Mouse (Mus musculus) spleen, adult 2 months (tissue): ENCODE measurements around the gene Snx15.

ENCODE experiments used
- CTCF ChIP-seq: fragments of 200-500 bp; IDR thresholded peaks from 2 replicates; pipeline ENCODE4 v1.5.1; 2011; ENCODE audit warnings: mild to moderate bottlenecking, inconsistent platforms; ENCODE audit not compliant: insufficient read depth, insufficient read length, insufficient replicate concordance; ENCODE audit errors: extremely low read depth
- POLR2A ChIP-seq: fragments of 200-500 bp; IDR thresholded peaks from 2 replicates; pipeline ENCODE4 v1.6.1; 2011; ENCODE audit warnings: low read depth, low read length, inconsistent platforms

DNA sequence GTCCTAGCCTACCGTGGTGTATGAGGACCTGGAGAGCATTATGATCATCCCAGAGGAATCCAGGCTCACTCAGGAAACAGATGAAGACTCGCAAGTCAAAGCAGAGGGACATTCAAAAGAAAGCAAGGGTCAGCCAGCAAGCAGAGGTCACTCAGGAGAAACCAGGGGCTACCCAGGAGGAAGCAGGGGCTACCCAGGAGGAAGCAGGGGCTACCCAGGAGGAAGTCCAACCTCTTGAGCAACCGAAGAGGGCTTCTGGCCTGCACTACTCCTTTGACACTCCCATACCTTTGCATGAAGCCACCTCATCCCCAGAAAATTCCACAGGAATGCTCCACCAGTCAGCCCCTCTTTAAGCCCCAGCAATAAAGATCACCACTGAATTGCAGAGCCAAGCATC is 30.3 kb downstream of the Snx15 start:
- TF ChIP-seq POLR2A, result no peak
- TF ChIP-seq CTCF, result no peak
